Mouse (Mus musculus) brain, embryonic 18.5 days (tissue): ENCODE results near the gene Gm9803.
A peak's percentile ranks its signal among the peaks of the same experiment; 100 is the strongest.
"Not testable (repeated sequence)": the region's sequence is repeated elsewhere in the genome, so short reads cannot be mapped to it uniquely, and the experiment has no call there.

Experiments used
- DNase-seq: peaks from one replicate; pipeline ENCODE4 v3.0.0-alpha.2; 2012; ENCODE audit warnings: low read depth, low spot score

Gene Gm9803

DNA sequence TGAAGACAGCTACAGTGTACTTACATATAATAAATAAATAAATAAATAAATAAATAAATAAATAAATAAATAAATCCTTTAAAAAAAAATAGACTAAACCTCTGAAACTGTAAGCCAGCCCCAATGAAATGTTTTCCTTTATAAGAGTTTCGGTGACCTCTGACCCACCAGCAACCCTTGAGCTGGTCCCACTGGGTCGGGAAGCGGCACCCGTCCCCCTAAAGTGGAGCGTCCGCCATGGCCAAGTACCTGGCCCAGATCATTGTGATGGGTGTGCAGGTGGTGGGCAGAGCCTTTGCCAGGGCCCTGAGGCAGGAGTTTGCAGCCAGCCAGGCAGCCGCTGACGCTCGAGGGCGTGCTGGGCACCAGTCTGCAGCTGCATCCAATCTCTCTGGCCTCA is at the start of gene Gm9803:
TSS of gene Gm9803 (plus strand) at position 154 of the 400 bp plus-strand sequence.
- not testable (repeated sequence) for DNase-seq

DNA sequence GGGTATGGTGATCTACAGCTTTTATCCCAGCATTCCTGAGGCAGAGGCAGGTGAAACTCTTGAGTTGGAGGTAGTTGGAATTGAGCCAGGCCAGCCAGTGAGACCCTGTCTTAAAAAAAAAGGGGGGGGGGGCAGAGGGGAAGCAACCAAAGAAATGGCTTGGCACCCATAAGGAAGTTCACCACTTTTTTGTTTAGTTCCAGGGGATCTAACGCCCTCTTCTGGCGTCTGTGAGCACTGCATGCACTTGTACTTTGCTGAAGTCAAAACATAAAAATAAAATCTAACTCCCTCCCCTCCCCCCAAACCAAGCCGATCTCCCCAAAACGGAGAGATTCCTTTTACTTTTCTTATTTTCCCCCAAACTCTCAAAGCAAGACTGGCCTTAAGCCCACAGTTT is 48.5 kb upstream of the Gm9803 start:
- DNase-seq: no peak

DNA sequence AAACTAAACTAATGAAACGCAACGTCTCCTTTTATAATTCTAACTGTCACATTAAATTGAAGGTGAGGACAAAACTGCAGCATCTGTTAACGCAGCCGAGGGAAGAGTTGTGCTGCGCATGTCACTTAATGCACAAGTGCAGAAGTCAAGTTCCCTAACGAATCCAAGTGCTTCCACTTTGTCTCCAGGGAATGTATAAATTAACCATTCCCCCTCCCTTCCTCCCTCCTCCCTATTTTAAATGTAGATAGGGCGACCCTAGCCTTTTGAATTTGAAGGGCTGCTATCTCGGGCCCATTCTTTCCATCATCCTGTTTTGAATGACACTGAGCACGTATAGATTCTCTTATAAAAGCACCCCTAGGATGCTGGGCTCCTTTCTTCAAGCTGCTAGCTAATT is 46.4 kb upstream of the Gm9803 start:
- no peak for DNase-seq

DNA sequence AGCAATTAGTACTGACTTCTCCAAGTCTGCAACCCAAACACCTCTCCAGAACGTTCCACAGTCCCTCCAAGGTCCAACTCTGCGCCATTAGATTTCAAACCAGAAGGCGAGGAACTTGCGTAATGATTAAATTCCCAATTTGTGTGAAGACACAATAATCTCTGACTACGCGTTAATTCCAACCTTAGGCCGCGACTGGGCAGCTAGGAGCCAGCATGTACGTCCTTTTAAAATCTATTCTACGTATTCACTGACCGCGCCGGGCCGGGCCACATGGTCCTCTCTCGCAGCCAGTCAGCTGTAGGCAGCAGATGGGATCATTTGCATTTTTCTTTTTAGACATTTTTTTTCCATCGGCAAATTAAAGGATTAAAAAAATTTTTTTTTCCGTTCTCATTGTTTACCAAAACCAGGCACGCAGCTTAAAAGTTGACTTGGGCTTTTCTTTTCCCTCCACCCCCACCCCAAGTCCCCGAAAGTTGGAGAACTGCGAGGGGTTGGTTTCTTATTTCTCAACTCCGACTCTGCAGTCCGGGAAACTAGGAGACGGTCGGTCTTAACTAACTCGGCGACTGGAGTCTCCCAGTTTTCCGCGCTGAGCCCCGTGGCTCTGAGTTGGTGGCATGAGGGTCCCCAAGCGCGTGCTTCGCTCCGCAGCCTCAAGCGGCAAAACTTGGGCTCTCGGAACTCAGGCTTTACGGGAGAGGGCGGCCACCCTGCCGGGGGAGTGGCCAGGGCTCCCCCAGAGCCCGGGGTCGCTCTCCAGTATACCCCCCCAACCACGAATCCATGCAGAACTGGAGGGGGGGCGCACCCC is 45.8 kb upstream of the Gm9803 start:
- peak; percentile 34 for DNase-seq

DNA sequence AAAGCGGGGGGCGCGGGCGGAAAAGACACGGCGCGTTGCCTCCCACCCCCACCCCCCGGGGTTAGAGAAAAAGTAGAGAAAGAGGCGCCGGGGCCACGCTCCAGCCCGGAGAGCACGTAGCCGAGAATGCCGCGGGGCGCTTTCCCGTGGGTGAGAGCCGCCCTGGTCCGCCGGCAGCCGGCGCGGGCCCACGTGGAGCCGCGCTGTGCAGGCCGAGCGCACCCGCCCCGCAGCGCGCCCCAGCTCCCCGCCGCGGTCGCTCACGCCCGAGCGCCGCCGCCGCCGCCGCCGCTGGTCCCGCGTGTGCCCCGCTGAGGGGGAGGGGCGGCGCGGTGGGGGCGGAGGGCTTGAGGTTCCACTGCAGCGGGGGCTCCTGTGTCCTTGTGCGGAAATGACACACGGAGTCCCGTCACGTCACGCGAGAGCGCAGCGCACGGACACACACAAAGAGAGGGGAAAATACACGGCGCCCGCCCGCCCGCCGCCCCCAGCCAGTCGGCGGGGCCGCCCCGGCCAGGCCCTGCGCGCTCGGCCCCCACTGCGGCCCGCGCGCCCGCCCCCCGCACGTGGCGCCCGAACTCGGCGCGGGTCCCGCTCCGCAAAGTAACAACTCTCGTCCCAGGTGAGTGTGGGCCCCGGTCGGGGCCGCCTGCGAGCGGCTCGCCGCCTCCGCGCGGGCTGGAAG is 45.0 kb upstream of the Gm9803 start, which contains the start of gene Bend3:
TSS of gene Bend3 (plus strand) at position 81 of the 685 bp plus-strand sequence.
- no peak for DNase-seq

DNA sequence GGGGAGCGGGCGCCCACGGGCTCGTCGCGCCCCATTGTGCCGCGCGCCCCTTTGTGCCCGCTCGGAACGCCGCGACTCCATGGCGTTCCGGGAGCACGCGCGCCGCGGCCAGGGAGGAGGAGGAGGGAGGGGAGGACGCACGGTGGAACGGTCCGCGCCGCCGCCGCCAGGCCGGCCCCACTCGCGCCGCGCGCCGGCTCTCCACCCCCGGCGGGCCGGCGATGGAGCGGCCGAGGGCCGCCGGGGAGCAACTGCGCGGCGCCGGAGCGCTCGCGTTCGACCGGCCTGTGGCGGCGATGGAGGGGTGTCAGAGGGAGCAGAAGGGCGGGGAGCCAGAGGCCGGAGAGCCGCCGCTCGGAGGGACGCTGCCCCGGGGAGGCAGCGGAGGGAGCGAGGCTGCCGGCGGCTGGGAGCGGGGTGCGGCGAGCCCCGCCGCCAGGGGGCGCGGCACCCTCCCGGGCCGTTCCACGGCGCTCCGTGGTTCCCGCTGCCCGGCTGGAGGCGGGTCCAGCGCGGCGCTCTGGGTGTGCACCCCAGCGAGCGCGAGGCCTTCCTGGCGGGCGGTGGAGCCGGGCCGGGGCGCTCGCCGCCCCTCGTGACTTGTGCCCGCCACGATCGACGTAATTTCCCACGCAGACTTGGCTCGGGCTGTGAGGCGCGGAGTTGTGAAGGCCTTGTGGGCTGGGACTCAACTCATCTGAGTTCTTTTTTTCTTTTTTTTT is 44.3 kb upstream of the Gm9803 start:
- DNase-seq: peak; percentile 51

DNA sequence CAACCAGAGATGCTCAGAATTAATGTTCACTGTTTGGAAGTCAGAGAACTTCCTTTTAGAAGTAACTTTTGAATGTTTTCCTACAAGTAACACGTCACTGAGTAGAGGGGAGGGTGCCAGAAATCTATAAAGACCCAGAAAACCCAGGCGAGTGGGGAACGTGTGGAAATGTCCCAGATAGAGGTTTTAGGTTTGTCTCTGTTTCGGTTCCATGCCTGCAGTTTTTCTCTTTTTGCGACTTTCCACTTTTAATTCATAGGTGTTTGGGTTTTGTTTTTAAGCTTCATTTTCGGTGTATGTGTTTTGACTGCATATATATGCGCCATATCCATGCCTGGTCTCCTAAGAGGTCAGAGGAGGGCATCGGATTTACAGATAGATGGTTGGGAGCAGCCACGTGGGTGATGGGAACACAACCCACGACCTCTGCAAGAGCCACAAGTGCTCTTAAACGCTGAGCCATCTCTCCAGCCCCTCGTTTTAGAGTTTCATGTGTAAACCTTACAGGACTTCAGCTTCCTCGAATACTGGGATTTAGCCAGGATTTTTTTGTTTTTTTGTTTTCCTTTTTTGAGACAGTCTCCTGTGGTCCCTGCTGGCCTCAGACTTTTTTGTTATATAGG is 43.5 kb upstream of the Gm9803 start:
- DNase-seq: no peak

DNA sequence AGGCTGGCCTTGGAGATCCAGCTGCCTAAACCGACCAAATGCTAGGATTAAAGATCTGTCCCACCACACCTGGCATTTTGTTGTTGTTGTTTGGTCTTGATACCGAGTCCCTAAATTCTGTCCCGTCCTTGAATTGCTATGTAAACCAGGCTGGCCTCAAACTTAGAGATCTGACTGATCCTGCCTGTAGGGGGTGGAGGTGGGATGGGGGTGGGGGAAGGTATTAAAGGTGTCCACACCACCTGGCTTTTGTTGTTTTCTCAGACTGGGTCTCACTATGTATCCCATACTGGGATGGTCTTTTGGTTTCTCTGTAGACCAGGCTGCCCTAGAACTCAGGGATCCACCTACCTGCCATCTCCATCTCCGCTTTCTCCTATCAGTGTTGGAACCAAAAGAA is 42.7 kb upstream of the Gm9803 start:
- DNase-seq: no peak

DNA sequence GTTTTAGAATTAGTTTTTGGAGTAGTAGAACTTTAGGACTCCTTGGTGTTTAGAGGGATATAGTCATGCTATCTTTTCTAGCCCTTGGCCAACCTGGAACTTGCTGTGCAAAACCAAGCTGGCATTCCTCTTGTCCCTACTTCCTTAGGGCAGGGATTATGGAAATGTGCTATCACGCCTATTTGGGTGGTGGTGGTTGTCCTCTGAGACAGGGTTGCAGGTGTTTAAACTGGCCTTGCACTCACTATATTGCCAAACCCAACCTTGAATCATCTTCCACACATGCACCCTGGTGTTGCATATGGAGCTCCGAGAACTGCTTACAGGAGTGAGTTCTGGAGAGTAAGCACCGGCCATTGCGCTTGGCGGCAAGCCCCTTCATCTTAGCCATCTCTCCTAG is 41.9 kb upstream of the Gm9803 start:
- no peak for DNase-seq

DNA sequence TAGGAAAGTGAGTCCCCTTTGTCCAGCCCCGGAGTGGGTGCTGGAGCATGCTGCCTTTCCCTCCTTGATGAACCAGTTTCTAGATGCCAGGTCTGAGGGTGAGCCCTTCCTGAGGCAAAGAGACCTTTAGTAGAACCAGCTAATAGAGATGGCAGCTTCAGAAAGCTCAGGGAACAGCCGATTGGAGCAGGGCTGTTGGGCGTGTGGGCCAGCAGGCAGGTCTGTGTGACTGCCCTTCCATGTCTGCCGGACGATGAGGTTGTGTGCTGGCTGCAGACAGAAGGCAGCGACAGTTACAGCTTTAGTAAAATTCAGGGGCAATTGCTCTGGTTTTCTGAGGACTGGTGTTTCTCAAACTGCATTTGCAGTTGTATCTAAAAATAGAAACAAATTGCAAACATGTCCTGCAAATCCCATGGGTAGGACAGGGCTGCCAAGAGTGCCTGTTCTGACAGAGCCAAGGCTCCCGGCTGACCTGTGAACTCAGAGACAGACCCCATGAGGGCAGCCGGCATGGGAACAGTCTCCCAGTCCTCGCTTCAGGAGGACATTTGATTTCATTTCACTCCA is 40.4 kb upstream of the Gm9803 start:
- DNase-seq: no peak

DNA sequence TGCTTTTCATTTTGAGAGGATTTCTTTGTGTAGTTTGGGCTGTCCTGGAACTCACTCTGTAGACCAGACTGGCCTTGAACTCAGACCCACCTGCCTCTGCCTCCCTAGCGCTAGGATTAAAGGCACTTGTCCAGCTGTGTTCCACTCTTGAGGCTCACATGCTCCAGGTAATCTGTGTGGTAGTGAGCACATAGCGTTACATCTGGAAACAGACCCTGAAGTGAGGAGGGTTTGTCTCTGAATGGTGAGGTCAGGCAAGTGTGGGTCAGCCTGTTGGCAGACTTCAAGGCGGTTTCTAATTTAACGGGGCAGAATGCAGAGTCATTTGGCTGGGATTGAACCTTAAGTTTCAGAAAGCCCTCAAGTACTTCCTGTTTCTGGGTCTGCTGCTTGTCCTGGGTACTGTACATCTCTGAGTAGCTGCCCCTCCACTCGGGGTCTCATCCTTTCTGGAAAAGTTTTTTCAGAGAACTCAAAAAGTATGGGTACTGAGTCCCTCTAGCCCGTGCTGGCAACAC is 38.1 kb upstream of the Gm9803 start:
- no peak for DNase-seq

DNA sequence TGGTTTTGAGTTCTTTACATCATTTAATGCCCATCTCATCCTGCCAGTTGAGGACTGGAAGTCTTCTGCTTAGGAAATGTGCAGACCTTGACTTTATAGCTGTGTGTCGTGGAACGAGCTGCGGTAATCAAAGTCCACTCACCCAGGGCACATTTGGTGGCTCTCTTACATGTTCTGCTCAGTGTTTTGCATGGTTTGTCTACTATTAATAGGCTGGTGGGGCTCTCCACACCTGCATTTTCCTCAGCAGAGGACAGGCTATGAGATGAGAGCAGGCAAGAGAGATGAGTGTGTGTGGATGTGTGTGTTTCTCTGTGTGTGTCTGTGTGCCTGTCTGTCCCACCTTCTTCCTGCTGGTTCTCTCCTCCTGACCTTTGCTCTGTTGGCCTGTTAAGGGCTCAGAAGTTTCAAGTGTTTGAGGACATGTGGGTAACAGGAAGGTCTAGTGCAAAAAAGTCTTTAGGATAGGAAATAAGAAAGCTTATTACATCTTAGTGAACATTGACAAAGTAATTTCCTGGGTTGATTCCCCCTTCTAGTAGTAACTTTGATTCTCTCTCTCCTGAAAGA is 36.4 kb upstream of the Gm9803 start:
- DNase-seq: no peak

DNA sequence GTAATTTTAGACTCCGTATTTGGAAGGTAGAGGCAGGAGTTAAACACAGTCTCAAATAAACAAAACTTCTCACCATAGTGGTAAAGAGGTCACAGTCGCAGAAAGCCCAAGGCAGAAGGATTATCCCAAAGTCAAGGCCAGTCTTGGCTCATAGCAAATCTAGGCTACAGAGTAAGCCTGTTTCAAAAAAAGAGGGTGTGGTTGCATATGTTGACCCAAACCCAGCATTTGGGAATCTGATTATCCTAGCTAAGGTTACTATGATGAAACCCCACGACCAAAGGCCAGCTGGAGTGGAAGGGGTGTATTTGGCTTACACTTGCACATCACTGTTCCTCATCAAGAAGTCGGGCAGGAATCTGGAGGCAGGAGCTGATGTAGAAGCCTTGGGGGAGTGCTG is 35.6 kb upstream of the Gm9803 start:
- DNase-seq: no peak

DNA sequence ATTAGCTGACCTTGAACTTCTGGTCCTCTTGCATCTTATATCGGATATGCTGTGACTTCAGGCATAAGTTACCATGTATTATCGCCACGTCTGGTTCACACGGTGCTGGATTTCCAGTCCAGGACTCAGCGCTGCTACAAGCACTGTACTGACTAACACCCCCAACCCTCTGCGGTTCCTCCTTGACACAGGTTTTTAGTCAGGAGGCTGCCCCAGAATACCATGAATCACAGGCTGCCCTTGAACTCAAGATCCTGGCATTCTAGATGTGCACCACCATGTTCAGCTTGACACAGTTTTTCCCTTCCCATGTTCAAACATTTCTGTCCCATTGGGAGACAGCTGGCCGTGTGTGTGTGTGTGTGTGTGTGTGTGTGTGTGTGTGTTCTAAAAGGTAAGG is 34.7 kb upstream of the Gm9803 start:
- DNase-seq: no peak

DNA sequence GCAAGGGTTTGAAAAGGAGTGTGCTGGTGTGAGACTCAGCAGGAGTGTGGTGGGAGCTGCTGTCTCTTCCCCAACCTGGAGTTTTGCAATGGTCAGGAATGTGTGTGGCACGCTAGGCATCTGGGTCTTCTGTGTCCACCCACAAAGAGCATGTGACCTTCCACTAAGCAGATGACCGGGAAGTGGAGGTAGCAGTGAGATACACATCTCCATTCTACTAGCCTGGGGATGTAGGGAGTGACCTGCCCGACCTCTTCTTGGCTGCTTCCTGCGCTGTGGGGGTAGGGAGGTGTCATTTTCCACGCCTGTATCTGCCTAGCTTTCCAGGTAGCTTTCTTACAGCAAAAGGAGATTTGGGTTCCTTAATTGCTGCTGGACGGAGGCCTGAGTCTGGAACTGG is 34.3 kb upstream of the Gm9803 start:
- DNase-seq: no peak

DNA sequence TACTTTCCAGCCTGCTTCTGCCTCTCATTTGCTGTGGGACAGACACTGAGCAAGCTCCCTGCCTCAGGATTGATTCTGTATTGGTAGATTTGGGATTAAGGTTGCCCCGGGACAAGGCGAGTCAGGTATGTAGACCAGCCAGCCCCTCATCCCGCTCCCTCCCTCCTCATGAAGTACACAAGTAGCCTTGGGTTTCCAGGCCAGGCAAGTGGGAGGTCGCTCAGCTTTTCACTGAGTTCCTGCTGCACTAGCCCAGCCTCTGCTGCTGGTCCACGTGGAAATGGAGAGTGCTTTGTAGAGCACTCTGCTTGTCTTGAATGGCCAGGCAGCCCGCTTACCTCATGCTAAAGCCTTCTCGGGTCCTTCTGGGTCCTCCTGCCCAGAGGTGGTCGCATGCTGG is 33.9 kb upstream of the Gm9803 start:
- no peak for DNase-seq

DNA sequence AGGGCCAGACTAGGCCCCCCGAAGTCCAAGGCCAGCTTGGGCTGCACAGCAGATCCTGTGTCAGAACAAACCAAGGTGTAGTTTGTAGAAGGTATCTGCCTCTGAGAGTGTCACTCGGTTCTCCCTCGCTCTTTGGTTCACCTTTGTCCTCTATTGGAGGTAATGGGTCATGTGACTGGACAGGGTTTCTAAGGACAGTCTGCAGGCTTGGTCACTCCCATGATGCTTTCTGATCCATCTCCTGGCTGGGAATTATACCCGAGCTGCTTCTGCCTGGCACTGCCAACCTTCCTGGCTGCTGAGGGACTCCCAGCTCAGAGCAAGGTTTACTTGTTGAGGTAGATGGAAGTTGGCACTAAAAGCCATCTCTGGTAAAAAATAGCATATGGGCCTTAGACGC is 33.0 kb upstream of the Gm9803 start:
- DNase-seq: no peak

DNA sequence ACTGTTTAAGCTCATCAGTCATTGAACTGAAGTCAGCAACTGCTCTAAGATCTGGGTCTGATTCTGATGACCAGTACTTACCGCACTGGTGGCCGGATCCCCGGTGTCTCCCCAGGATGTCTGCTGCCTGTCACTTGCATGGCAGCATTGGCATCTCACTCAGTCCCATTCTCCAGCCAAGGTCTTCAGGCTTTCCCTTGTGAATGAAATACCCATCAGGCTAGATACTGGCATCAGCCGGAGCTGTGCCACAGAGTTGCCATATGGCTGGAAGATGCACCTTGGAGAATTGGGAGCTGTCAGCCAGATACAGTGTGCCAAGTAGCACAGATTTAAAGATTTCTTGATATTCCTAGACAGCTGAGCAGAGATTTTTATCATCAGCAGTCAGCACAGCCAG is 21.3 kb upstream of the Gm9803 start:
- no peak for DNase-seq

DNA sequence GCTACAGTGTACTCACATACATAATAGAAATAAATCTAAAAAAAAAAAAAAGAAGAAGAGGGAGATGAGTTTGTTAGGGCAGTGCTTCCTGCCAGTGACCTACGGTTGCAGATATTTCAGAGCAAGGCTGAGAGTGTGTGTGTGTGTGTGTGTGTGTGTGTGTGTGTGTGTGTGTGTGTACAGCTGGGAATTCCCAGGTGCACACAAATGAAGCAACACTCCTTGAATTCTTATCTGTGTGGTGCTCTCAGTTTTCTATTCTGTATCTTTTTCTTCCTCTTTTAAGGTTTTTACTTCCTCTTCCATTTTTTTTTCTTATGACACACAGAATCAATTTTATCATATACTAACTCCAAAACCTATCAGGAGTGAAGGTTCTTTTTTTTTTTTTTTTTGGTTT is 19.6 kb upstream of the Gm9803 start:
- no peak for DNase-seq

DNA sequence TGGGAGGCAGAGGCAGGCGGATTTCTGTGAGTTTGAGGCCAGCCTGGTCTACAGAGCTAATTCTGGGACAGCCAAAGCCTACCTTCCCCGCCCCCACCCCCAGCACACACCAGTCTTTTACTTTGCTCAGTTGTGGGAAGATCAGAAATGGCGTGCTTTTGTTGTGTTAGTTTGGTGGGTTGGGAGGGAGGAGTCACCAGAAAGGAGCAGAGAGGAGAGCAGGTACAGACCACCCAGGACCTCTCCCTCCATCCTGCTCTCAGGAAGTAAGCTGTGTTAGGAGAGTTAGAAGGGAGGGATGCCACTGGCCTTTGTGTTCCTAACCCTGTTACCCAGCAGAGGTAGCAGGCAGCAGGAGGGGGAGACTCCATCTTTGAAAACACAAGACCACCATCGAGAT is 16.8 kb upstream of the Gm9803 start:
- no peak for DNase-seq

DNA sequence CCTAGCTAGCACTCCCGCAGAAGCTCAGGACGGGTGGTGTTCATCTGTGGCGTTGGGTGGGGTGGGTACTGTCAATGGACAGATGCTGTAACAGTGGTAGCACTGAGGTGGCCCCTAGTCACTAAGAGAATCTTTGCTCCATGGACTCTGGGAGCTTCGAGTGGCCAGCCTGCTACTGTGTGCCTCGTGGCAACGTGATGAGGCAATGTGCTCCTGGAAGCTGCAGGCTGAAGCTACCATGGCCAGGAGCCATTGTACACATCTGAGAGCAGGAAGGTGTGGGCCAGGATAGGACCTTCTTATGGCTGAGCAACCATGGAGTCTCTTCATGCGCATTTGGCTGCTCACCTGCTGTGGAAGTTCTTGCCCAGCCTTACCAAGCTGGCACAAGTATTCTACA is 14.7 kb upstream of the Gm9803 start:
- DNase-seq: no peak
